Mouse (Mus musculus): ENCODE measurements around the gene Nit2.

DNA sequence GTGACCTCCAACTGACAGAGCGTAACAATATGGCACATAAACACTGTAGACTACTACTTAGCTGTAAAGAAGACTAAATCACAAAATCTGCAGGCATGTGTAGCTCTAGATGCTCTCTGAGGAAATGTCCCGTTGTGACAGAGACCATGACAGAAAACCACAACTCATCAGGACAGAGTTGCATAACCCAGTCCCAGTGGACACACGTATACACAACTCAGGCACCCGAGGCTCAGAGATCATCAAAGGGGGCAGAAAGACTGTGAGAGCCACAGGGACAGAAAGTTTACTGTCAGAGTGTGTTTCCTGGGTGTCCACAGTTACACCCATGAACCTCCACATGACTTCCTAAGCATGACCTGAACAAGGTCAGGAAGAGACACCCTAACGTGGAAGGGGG, 29.4 kb upstream of the Nit2 start:
- TF ChIP-seq CTCF (IDR thresholded peaks at IDR 0.05; ENCODE audit: extremely low read depth, insufficient read depth, low read length) (no peak), POLR2A (IDR thresholded peaks at IDR 0.05; ENCODE audit: extremely low read depth, insufficient read depth, low read length) (no peak)
